Mouse (Mus musculus) hindbrain, postnatal 0 days (tissue): ENCODE results near the gene Ccdc188. TPM values are rescaled to one million over a fixed set of nuclear protein-coding genes. Genes with fewer than 3 reads are reported as not detected.

ENCODE experiments used
- ATAC-seq: fragments of 200-750 bp; cut with Nextera tagmentation; 2 replicates; pipeline ENCODE4 v1.8.0; 2017; ENCODE audit warnings: mild to moderate bottlenecking, moderate TSS enrichment, moderate library complexity
- DNase-seq: peaks from one replicate; pipeline ENCODE4 v3.0.0-alpha.2; 2015; ENCODE audit warnings: low spot score
- H3K27ac ChIP-seq: fragments of 300-500 bp; sonication (generic); 2 replicates; pipeline ENCODE4 v1.5.1; 2014; ENCODE audit warnings: mild to moderate bottlenecking
- H3K27me3 ChIP-seq: fragments of 300-500 bp; sonication (generic); 2 replicates; pipeline ENCODE4 v1.6.1; 2014; ENCODE audit warnings: low read length, mixed read lengths; ENCODE audit not compliant: insufficient read depth
- H3K36me3 ChIP-seq: fragments of 300-500 bp; sonication (generic); 2 replicates; pipeline ENCODE4 v1.6.1; 2014; ENCODE audit warnings: low read length, mixed read lengths; ENCODE audit not compliant: insufficient read depth
- H3K4me1 ChIP-seq: fragments of 300-500 bp; sonication (generic); 2 replicates; pipeline ENCODE4 v1.6.1; 2014; ENCODE audit warnings: antibody characterized with exemption, low read length, mixed read lengths; ENCODE audit not compliant: insufficient read depth
- H3K4me2 ChIP-seq: fragments of 300-500 bp; sonication (generic); 2 replicates; pipeline ENCODE4 v1.6.1; 2014; ENCODE audit warnings: low read depth, mild to moderate bottlenecking, low read length, moderate library complexity, mixed read lengths
- H3K4me3 ChIP-seq: fragments of 300-500 bp; sonication (generic); 2 replicates; pipeline ENCODE4 v1.5.1; 2014; ENCODE audit warnings: low read length
- H3K9ac ChIP-seq: fragments of 300-500 bp; sonication (generic); replicated peaks from 2 replicates; pipeline ENCODE4 v1.6.1; 2014; ENCODE audit warnings: mild to moderate bottlenecking, low read length, moderate library complexity, mixed read lengths
- H3K9me3 ChIP-seq: fragments of 300-500 bp; sonication (generic); 2 replicates; pipeline ENCODE4 v1.6.1; 2016; ENCODE audit warnings: low read length, mixed read lengths
- CTCF ChIP-seq: IDR thresholded peaks from 2 replicates; pipeline ENCODE4 v1.5.1; 2016; ENCODE audit warnings: antibody characterized with exemption, control low read depth, low read depth
- WGBS: fragments of 180-500 bp; shearing (Covaris S2); extraction: QIAGEN DNeasy Blood & Tissue Kit; methylation state at CpG from one replicate; pipeline ENCODE4 v1.1.7; 2014; 5-methylcytosine and 5-hydroxymethylcytosine counted together
- polyA plus RNA-seq: library from polyadenylated mRNA; unstranded; fragments of >200 nt; fragmentation: Nextera tagmentation; extraction: Ambion mirVana; gene quantifications from 2 replicates; pipeline ENCODE4 v1.2.1, GENCODE M21; 2015
- total RNA-seq: library from RNA; depleted of rRNA; stranded (reverse); fragments of >200 nt; gene quantifications from 2 replicates; pipeline ENCODE4 v1.2.3, GENCODE M21; 2014; rRNA removed

Ccdc188 gene
- total RNA-seq (not detected in 2 replicates), polyA plus RNA-seq (not detected in 2 replicates)

GRCm38 (mm10) chr16:18217579-18217978 lies at the start of gene Ccdc188:
Gene Ccdc188 (plus strand): TSS chr16:18217879.
- no peak for TF ChIP-seq CTCF
- 87% methylated on average over 4 of the region's 4 CpGs for WGBS
- Histone ChIP-seq H3K4me2 (no peak within 1 kb of the TSS), H3K9ac (no peak within 1 kb of the TSS), H3K4me1 (peaks cover 18% of the 10 kb centered on the region), H3K36me3 (peaks cover 6% of the 10 kb centered on the region), H3K27ac (no peak within 1 kb of the TSS), H3K4me3 (no peak within 1 kb of the TSS), H3K27me3 (no peaks in the 10 kb centered on the region), H3K9me3 (no peaks in the 10 kb centered on the region)
- no peak for ATAC-seq
- no peak for DNase-seq

DNA sequence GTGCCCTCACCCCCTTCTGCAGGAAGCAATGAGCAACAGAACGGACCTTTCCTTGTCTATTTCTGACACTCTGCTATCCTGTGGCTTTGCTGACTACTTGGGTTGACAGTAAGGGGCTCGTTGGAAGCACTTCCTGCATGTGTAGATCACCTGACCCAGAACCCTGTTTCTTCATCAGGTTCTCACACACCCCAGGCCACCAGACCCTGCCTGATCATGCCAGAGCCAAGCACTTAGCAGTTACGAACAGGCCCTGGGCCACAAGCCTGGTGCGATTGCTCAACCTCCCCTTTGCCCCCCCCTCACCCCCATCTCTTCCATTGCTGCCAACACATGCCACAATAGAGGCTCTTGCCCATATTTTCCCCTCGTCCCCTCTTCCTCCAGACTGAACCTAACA lies 48.5 kb upstream of the Ccdc188 start:
- WGBS, result 69% methylated on average over 5 of the region's 5 CpGs
- Histone ChIP-seq H3K27me3 (no peaks in the 10 kb centered on the region), H3K36me3 (no peaks in the 10 kb centered on the region), H3K4me1 (peaks cover 13% of the 10 kb centered on the region; the same call in 1 of the 2 replicates), H3K9me3 (no peaks in the 10 kb centered on the region), H3K27ac (no peak overlapping the region), H3K4me2 (no peak overlapping the region), H3K4me3 (no peak overlapping the region), H3K9ac (no peak overlapping the region)
- no peak for DNase-seq
- no peak for TF ChIP-seq CTCF
- no peak for ATAC-seq

DNA sequence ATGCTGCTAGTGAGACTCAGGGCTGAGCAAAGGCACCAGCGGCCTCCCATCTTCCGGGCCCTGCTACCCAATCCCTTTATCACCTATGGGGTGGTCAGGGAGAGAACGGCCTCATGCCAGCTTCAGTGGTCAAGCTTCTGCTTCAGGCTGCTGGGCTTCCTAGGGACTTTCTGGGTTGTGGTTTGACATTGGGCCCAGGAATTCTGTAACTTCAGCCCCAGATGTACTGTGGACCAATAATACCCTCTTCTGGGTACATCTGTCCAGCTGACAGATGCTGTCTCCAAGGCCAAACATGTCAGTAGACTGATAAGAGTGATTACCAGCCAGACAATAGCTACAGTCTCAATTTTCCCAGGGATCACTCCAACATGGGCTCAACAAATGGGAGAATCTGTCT lies 47.9 kb upstream of the Ccdc188 start:
- Histone ChIP-seq H3K27ac (no peak overlapping the region), H3K9me3 (no peaks in the 10 kb centered on the region), H3K36me3 (no peaks in the 10 kb centered on the region), H3K4me1 (peaks cover 6% of the 10 kb centered on the region; the same call in 1 of the 2 replicates), H3K27me3 (no peaks in the 10 kb centered on the region), H3K9ac (no peak overlapping the region), H3K4me3 (no peak overlapping the region), H3K4me2 (no peak overlapping the region)
- no peak for DNase-seq
- ATAC-seq, result no peak
- WGBS, result 85% methylated on average over 3 of the region's 3 CpGs
- no peak for TF ChIP-seq CTCF

- DNase-seq (peak; percentile 86), ATAC-seq (peak; percentile 13; the same call in 1 of the 2 replicates)
Observed at GRCm38 (mm10) chr16:18172266-18172855, 45.3 kb upstream of the Ccdc188 start.

GRCm38 (mm10) chr16:18173231-18173630 lies 44.4 kb upstream of the Ccdc188 start:
- Histone ChIP-seq H3K27me3 (no peaks in the 10 kb centered on the region), H3K4me1 (0 out of 2 replicates have a peak, but pooled peaks cover 4% of the 10 kb centered on the region), H3K9me3 (no peaks in the 10 kb centered on the region), H3K4me2 (no peak overlapping the region), H3K36me3 (no peaks in the 10 kb centered on the region), H3K27ac (no peak overlapping the region), H3K9ac (0 out of 2 replicates have a peak overlapping the region, but pooled peaks have one; percentile 19), H3K4me3 (no peak overlapping the region)
- DNase-seq (no peak), ATAC-seq (no peak)
- no peak for TF ChIP-seq CTCF
- 72% methylated on average over 9 of the region's 9 CpGs for WGBS

More at GRCm38 (mm10) chr16:18172266-18172855, 45.3 kb upstream of the Ccdc188 start:
- H3K4me3 ChIP-seq, result no peak overlapping the region
- no peaks in the 10 kb centered on the region for H3K9me3 ChIP-seq
- H3K4me1 ChIP-seq, result 0 out of 2 replicates have a peak, but pooled peaks cover 4% of the 10 kb centered on the region
- TF ChIP-seq CTCF, result peak; percentile 98
- H3K36me3 ChIP-seq, result no peaks in the 10 kb centered on the region
- H3K4me2 ChIP-seq, result no peak overlapping the region
- no peak overlapping the region for H3K9ac ChIP-seq
- no peaks in the 10 kb centered on the region for H3K27me3 ChIP-seq
- WGBS, result 11% methylated on average over 7 of the region's 7 CpGs
- H3K27ac ChIP-seq, result no peak overlapping the region

DNA sequence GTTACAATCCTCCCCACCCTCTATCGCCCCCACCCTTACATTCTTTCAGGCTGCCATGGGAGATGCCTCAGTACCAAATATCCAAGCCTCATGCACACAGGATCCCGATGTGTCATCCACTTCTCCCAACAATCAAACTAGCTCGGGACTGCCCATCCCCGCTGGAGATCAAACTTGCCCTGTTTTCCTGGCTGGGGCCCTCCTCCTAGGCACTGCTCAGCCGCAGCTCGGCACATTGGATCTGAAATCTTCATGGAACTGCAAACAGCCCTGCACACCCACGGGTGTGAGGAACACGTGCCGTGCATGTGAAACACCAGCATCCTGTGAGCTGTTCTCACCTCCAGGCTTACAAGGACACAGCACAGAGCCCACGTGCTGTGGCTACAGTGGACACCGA lies 43.9 kb upstream of the Ccdc188 start:
- Histone ChIP-seq H3K4me2 (no peak overlapping the region), H3K9ac (no peak overlapping the region), H3K27ac (no peak overlapping the region), H3K4me1 (0 out of 2 replicates have a peak, but pooled peaks cover 4% of the 10 kb centered on the region), H3K27me3 (no peaks in the 10 kb centered on the region), H3K36me3 (no peaks in the 10 kb centered on the region), H3K9me3 (no peaks in the 10 kb centered on the region), H3K4me3 (no peak overlapping the region)
- DNase-seq, result no peak
- WGBS, result 51% methylated on average over 11 of the region's 11 CpGs
- no peak for TF ChIP-seq CTCF
- no peak for ATAC-seq
